Mouse (Mus musculus): ENCODE data around the gene Itpk1. TPM values are rescaled to one million over a fixed set of nuclear protein-coding genes. Genes with fewer than 3 reads are reported as not detected.

The Itpk1 gene
- polyA plus RNA-seq (2014; fragmentation: Illumina TruSeq; extraction: RNeasy Lipid Tissue Mini Kit (QIAGEN cat#74804)): 0.48 TPM

DNA sequence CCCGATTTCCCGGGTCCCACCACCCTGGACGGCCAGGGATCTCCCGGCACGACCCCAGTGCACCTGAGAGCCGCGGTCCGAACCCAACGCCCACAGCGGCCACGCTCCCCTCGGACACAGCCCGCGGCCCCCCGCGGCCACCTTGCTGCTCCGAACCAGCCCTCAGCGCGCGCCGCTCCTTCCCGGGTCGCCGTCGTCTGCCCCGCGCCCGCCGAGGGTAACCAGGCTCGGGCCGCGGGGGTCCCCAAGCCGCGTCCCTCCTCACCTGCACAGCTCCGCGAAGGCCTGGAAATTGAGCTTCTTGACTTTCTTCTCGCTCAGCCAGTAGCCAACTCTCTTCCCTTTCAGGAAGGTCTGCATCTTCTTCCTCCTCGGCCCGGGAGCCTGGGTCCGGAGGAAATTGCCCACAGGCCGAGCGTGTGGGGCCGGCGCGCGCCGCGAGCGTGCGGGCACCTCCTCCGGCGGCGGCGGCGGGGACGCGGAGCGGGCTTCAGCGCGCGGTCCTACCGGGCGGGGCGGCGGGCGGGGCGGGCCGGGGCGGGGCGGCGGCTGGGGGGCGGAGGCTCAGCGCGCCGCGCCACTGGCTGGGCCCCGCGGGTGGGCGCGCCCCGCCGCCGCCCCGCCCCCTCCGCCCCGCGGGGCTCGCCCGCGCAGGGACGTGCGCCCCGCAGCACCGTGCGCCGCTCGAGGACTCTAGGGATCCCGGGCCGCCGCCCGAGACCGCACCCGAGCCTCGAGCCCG, at the start of gene Itpk1:
Gene Itpk1 (minus strand): TSS at position 474 of the 742 bp plus-strand sequence.

DNA sequence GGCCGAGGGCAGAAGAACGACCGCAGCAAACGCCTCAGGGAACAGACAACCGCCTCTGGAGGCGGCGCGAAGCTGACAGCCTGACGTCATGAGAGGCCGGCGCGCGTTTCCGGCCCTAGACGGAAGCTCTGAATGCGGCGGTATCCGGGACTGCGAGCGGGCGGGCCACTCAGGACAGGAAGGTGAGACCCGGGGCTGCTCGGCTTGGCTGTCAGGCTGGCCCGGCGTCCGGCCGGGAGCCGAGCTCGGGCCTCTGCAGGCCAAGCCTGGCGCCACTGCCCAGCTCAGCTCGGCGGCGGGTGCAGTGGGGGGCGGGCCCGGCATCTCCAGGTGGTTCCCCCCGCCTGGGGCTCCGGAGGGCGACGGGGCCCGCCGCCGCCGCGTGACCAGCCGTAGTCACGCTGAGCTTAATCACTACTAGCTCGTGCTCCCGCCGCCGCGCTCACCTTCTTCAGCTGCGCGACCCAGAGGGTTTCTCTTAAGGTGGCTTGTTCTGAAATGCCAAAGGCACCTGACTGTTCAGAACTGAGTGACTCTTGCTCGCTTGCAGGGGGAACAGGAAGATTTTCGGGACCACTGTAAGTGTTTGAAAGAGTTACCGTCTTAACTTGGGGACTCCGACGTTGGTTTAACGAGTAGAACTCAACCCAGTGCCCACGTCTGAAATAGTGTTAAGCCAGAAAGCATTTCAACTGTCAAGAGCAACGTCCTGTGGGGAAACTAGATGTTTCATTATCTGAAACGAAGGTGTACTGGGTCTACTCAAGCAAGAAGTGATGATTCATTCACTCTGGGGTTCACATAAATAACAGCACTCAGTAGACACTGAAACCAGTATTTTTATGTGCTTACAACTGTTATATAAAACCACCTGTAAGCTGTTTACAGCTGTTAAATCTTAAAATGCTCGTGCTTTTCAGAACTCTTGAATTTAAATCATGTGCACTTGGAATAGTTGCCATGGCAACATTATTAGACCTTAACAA, 39.2 kb upstream of the Itpk1 start, which contains the start of the genes Moap1 and Tmem251:
Gene Moap1 (minus strand): TSS at position 73 of the 986 bp plus-strand sequence.
Gene Tmem251 (plus strand): TSS at position 174 of the 986 bp plus-strand sequence.

DNA sequence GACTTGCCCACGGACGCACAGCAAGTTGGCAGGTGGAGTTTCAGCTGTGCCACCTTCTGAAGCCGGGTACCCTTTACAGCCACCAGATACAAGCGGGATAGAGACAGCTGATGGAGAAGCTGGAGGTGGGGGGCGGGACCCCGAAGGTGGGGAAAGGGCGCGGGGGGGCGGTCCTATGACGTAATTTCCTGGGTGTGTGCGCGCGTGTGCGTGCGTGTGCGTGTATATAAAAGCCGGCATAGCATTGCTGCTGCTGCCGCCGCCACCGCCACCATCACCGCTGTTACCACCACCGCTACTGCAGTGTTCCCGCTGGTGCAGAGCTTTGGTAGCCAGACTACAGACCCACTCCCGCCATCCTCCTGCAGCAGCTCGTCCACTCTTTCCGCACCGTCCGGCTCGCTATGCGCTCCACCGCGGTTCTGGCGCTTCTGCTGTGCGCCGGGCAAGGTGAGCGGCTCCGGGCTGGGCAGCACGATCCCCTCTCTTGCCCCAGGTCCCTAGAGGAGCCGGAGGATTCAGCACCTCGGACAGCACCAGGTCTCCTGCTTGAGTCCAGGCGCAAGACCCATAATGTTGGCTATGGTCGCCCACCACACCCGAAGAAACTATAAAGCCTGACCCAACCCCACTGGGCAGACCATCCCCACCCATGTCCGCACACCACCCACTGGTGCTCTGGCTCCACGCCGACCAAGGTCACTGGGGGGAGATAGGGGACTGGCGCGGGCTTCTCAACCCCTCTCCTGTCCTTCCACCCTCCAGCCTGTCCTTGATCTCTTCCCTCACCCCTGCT, 149.8 kb downstream of the Itpk1 start, which contains the start of gene Chga:
Gene Chga (plus strand): TSS at position 249 of the 796 bp plus-strand sequence.

Other genes starting within 250 kb of the Itpk1 start
- 33.1 TPM for gene Golga5, start 235.8 kb downstream of the Itpk1 start, polyA plus RNA-seq (2014; fragmentation: Illumina TruSeq; extraction: RNeasy Lipid Tissue Mini Kit (QIAGEN cat#74804))
- not detected for gene Chga, start 150.0 kb downstream of the Itpk1 start, polyA plus RNA-seq (2014; fragmentation: Illumina TruSeq; extraction: RNeasy Lipid Tissue Mini Kit (QIAGEN cat#74804))
- 3.9 TPM for gene Moap1, start 38.7 kb upstream of the Itpk1 start, polyA plus RNA-seq (2014; fragmentation: Illumina TruSeq; extraction: RNeasy Lipid Tissue Mini Kit (QIAGEN cat#74804))
- 11.0 TPM for gene Tmem251, start 38.8 kb upstream of the Itpk1 start, polyA plus RNA-seq (2014; fragmentation: Illumina TruSeq; extraction: RNeasy Lipid Tissue Mini Kit (QIAGEN cat#74804))
- gene Gm28051, start 52.8 kb upstream of the Itpk1 start, polyA plus RNA-seq (2014; fragmentation: Illumina TruSeq; extraction: RNeasy Lipid Tissue Mini Kit (QIAGEN cat#74804)): not detected
- 12.3 TPM for gene Gon7, start 52.9 kb upstream of the Itpk1 start, polyA plus RNA-seq (2014; fragmentation: Illumina TruSeq; extraction: RNeasy Lipid Tissue Mini Kit (QIAGEN cat#74804))
- gene Ubr7, start 53.0 kb upstream of the Itpk1 start, polyA plus RNA-seq (2014; fragmentation: Illumina TruSeq; extraction: RNeasy Lipid Tissue Mini Kit (QIAGEN cat#74804)): 42.5 TPM
- 15.9 TPM for gene Gm20604, start 53.7 kb upstream of the Itpk1 start, polyA plus RNA-seq (2014; fragmentation: Illumina TruSeq; extraction: RNeasy Lipid Tissue Mini Kit (QIAGEN cat#74804))
- gene Btbd7, start 173.5 kb upstream of the Itpk1 start, polyA plus RNA-seq (2014; fragmentation: Illumina TruSeq; extraction: RNeasy Lipid Tissue Mini Kit (QIAGEN cat#74804)): 94.6 TPM
- not detected for gene Cox8c, start 194.4 kb upstream of the Itpk1 start, polyA plus RNA-seq (2014; fragmentation: Illumina TruSeq; extraction: RNeasy Lipid Tissue Mini Kit (QIAGEN cat#74804))
- gene Unc79, start 243.9 kb upstream of the Itpk1 start, polyA plus RNA-seq (2014; fragmentation: Illumina TruSeq; extraction: RNeasy Lipid Tissue Mini Kit (QIAGEN cat#74804)): 0.20 TPM